Mouse (Mus musculus): ENCODE results near the gene Ilf3.

DNA sequence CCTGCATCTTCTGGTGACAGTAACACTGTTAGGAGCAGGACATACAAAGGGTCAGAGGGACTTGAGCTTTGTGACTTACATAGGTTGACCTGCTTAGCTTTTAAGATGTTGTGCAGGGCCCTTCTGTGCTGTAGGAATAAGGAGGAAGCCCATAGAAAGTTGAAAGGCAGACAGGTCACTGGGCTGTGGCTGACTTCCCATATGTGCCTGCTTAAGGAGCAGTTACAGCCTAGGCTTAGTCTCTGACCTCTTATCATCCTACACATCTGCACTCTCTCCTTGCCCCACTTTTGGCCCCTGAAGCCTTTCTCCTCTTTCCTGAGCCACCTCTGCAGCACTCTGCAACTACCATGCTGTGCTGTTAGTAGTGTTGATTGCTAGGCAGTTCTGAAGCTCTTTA is 16.3 kb downstream of the Ilf3 start:
- no peak for TF ChIP-seq ZNF384 (IDR thresholded peaks at IDR 0.05; ENCODE audit: low read depth, low read length)
- TF ChIP-seq MAFK (IDR thresholded peaks at IDR 0.05; ENCODE audit: insufficient read depth, low read depth, low read length): no peak
